In genomic region chr17:26781610-26782043, GRCm38 (mm10) we compare ENCODE assay signal across 8 mouse cellular contexts. TPM values are rescaled to one million over a fixed set of nuclear protein-coding genes. Genes with fewer than 3 reads are reported as not detected.
A peak's percentile ranks its signal among the peaks of the same experiment; 100 is the strongest.
DNase-seq lines count a peak whose midpoint lies in the region; ATAC-seq and TF ChIP-seq lines count a peak whose summit lies in the region.

No protein-coding gene starts in this region.

- DNase-seq in heart, adult 2 months: no peak
- no peak for DNase-seq in heart, adult 9 months (ENCODE audit: low spot score in 2 of 2)
- DNase-seq in embryonic facial prominence, embryonic 10.5 days (ENCODE audit: low spot score): no peak
- DNase-seq in right cerebral cortex, adult 18-20 months: no peak
- DNase-seq in cerebellum, adult 18-20 months: no peak
- DNase-seq in cerebellum, postnatal 14 days: no peak

- H3K9me3 ChIP-seq in embryonic facial prominence, embryonic 10.5 days: no peaks in the 10 kb centered on the region
- H3K9me3 ChIP-seq in intestine, postnatal 0 days (ENCODE audit: control insufficient read depth): no peaks in the 10 kb centered on the region

- intact Hi-C loops in heart, adult 2 months (cut with DNase I): no loop called here

- H3K4me2 ChIP-seq in intestine, postnatal 0 days (replicated peaks; ENCODE audit: low read depth): peak overlapping the region; percentile 75

- H3K79me2 ChIP-seq in heart, adult 2 months (replicated peaks; ENCODE audit: control insufficient read depth, insufficient read depth, low read length): no peaks in the 10 kb centered on the region

- WGBS in heart, adult 2 months: 13% methylated on average over 5 of the region's 5 CpGs
- 24% methylated on average over 5 of the region's 5 CpGs for WGBS in embryonic facial prominence, embryonic 10.5 days
- WGBS in intestine, postnatal 0 days: 7% methylated on average over 5 of the region's 5 CpGs

- peaks cover 2% of the 10 kb centered on the region for H3K4me1 ChIP-seq in heart, adult 2 months (ENCODE audit: control insufficient read depth, insufficient read depth, low read length)
- H3K4me1 ChIP-seq in embryonic facial prominence, embryonic 10.5 days: peaks cover 18% of the 10 kb centered on the region
- H3K4me1 ChIP-seq in intestine, postnatal 0 days (replicated peaks; ENCODE audit: control insufficient read depth, insufficient read depth, low read length): no peaks in the 10 kb centered on the region

- H3K27ac ChIP-seq in heart, adult 2 months: peak overlapping the region; percentile 87
- H3K27ac ChIP-seq in embryonic facial prominence, embryonic 10.5 days (replicated peaks): peak overlapping the region; percentile 95
- peak overlapping the region; percentile 93 for H3K27ac ChIP-seq in intestine, postnatal 0 days (ENCODE audit: low read depth, low read length)

- no peaks in the 10 kb centered on the region for H3K27me3 ChIP-seq in heart, adult 2 months (ENCODE audit: control insufficient read depth, insufficient read depth, low read length)
- no peaks in the 10 kb centered on the region for H3K27me3 ChIP-seq in embryonic facial prominence, embryonic 10.5 days (replicated peaks; ENCODE audit: low read depth, poor library complexity, severe bottlenecking)
- H3K27me3 ChIP-seq in intestine, postnatal 0 days (replicated peaks; ENCODE audit: control insufficient read depth, insufficient read depth, low read length): no peaks in the 10 kb centered on the region

- H3K4me3 ChIP-seq in heart, adult 2 months: peak overlapping the region; percentile 95
- peak overlapping the region; percentile 83 for H3K4me3 ChIP-seq in embryonic facial prominence, embryonic 10.5 days
- H3K4me3 ChIP-seq in intestine, postnatal 0 days (ENCODE audit: low read depth, low read length): peak overlapping the region; percentile 72

- ATAC-seq in intestine, postnatal 0 days: peak; percentile 77
- peak; percentile 16; the same call in 1 of the 2 replicates for ATAC-seq in megakaryocyte, adult 5-6 weeks (ENCODE audit: poor library complexity, severe bottlenecking)

- TF ChIP-seq CTCF in heart, adult 2 months (IDR thresholded peaks at IDR 0.05): no peak
- no peak for TF ChIP-seq CTCF in intestine, postnatal 0 days (IDR thresholded peaks at IDR 0.05; ENCODE audit: low read depth)

- H3K9ac ChIP-seq in heart, adult 2 months (ENCODE audit: low read depth, low read length): peak overlapping the region; percentile 80
- H3K9ac ChIP-seq in intestine, postnatal 0 days (ENCODE audit: low read depth, low read length): peak overlapping the region; percentile 75

- peaks cover 2% of the 10 kb centered on the region; the same call in 1 of the 2 replicates for H3K36me3 ChIP-seq in heart, adult 2 months (ENCODE audit: control insufficient read depth, insufficient read depth, low read length)
- H3K36me3 ChIP-seq in embryonic facial prominence, embryonic 10.5 days (replicated peaks): peaks cover 35% of the 10 kb centered on the region
- H3K36me3 ChIP-seq in intestine, postnatal 0 days (ENCODE audit: control insufficient read depth, insufficient read depth): peaks cover 36% of the 10 kb centered on the region

- TF ChIP-seq POLR2A in heart, adult 2 months (IDR thresholded peaks at IDR 0.05; ENCODE audit: insufficient read depth, low read depth, low read length): no peak

- TF ChIP-seq EP300 in heart, adult 2 months (IDR thresholded peaks at IDR 0.05; ENCODE audit: insufficient read depth, low read depth, low read length): no peak

RNA-seq across cellular contexts. Expression of gene Bnip1, which starts 0.8 kb away (rescaled TPM):
- total RNA-seq in heart, adult 2 months (2021): 10 to 100 TPM; 28.5 to 28.8 TPM
- 23.7 and 28.8 TPM in 2 replicates for polyA plus RNA-seq in heart, adult 2 months (2012; rRNA removed)
- 44.4 and 51.0 TPM in 2 replicates for polyA plus RNA-seq in embryonic facial prominence, embryonic 10.5 days (2016; fragmentation: Nextera tagmentation; extraction: Ambion mirVana)
- 29.7 and 30.7 TPM in 2 replicates for polyA plus RNA-seq in intestine, postnatal 0 days (2015; fragmentation: Nextera tagmentation; extraction: Ambion mirVana)
- total RNA-seq in megakaryocyte, adult 5-6 weeks (2015): 18.8 and 20.2 TPM in 2 replicates
- 22.0 and 31.9 TPM in 2 replicates for total RNA-seq in megakaryocyte, adult 5-6 weeks (2017)
